Mouse (Mus musculus) ZHBTc4 (cell line): ENCODE measurements at regions not wholly inside any gene's neighbourhood (a gene's known extent, or its start where the extent isn't known, plus 50 kb on each side); places are given as distances from the start of the nearest gene placed in this dataset.

Experiments used
- DNase-seq: peaks from one replicate; pipeline ENCODE4 v3.0.0-alpha.2; 2011; ENCODE audit warnings: low read depth, low spot score

GRCm38 (mm10) chr4:26965831-26966230, 619.1 kb upstream of the Manea start:
- DNase-seq = no peak

- no peak for DNase-seq
These were observed 618.2 kb upstream of the Manea start for GRCm38 (mm10) chr4:26964850-26965249.

- peak; percentile 95 for DNase-seq
These were observed 597.9 kb upstream of the Manea start for GRCm38 (mm10) chr4:26944617-26945016.

- DNase-seq = peak; percentile 11
These were observed 587.5 kb upstream of the Manea start for GRCm38 (mm10) chr4:26933988-26934798.

GRCm38 (mm10) chr4:26929879-26930481, 583.3 kb upstream of the Manea start:
- peak; percentile 63 for DNase-seq

- no peak for DNase-seq
These were observed 579.4 kb upstream of the Manea start for GRCm38 (mm10) chr4:26926060-26926459.

GRCm38 (mm10) chr4:26888514-26888913, 541.8 kb upstream of the Manea start:
- no peak for DNase-seq

GRCm38 (mm10) chr4:26879022-26879421, 532.3 kb upstream of the Manea start:
- DNase-seq = peak; percentile 62

- DNase-seq = no peak
These were observed 495.1 kb upstream of the Manea start for GRCm38 (mm10) chr4:26841761-26842160.

- DNase-seq = no peak
These were observed 454.1 kb upstream of the Manea start for GRCm38 (mm10) chr4:26800831-26801230.

GRCm38 (mm10) chr4:26793181-26793824, 446.6 kb upstream of the Manea start:
- DNase-seq = no peak

GRCm38 (mm10) chr4:26767896-26768295, 421.2 kb upstream of the Manea start:
- DNase-seq = no peak

GRCm38 (mm10) chr4:26766235-26767228, 419.8 kb upstream of the Manea start:
- DNase-seq = no peak

GRCm38 (mm10) chr4:26740815-26741214, 394.1 kb upstream of the Manea start:
- DNase-seq = no peak

- no peak for DNase-seq
These were observed 389.7 kb upstream of the Manea start for GRCm38 (mm10) chr4:26736381-26736780.

- DNase-seq = no peak
These were observed 367.7 kb upstream of the Manea start for GRCm38 (mm10) chr4:26714437-26714836.

- no peak for DNase-seq
These were observed 363.3 kb upstream of the Manea start for GRCm38 (mm10) chr4:26709964-26710363.

- DNase-seq = no peak
These were observed 349.3 kb upstream of the Manea start for GRCm38 (mm10) chr4:26695964-26696363.
